Mouse (Mus musculus) monocyte, adult 5-6 weeks (primary cell): ENCODE data around the gene Pcsk1n. TPM values are rescaled to one million over a fixed set of nuclear protein-coding genes. Genes with fewer than 3 reads are reported as not detected.

Experiments used
- ATAC-seq: fragments of 153-309, 156-312 bp; replicated peaks from 2 replicates; pipeline ENCODE4 v1.8.0; 2017; ENCODE audit warnings: mild to moderate bottlenecking; ENCODE audit not compliant: low TSS enrichment, insufficient number of reproducible peaks, severe bottlenecking, poor library complexity, low FRiP score
- total RNA-seq: library from RNA; stranded (forward); fragments of 200-1000, 200-491, 200-594 nt; gene quantifications from 3 replicates; pipeline ENCODE4 v1.2.3, GENCODE M21; 2017

The Pcsk1n gene
- total RNA-seq, 1 experiment from 2014 or later: not detected

DNA sequence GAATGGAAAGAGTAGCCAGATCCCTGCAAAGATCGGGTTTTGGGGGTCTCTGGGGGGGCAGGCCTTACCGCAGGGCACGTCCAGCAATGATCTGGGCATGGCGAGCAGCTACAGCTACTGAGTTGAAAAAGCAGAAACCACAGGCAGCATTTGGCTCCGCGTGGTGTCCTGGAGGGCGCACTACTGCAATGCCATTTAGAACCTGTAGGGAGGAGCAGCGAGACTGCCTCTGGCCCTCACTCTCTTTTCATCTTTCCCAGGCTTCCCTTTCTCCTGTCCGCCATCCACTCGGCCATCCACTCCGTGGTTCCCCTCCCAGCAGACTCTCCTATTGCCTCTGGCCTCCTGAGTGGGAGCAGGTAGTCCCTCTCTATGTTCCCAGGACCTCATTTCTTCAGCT is 17.3 kb downstream of the Pcsk1n start:
- ATAC-seq: no peak

DNA sequence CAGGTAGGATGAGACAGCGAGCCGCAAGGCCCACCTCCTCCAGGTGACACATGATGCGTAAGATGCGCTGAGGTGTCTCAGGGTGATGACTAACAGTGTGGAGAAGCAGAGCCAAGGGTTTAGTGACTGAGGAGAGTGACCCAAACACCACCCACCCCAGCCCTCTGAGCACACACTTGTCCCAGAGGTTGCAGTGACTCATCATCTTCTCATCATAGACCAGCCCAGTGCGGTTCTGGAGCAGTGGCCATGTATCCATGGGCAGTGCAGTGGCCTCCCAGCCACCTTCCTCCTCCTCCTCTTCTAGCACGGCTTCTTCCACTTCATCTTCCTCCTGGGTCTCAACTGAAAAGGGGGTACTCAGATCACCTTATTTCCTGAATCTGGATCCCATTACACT is 18.0 kb downstream of the Pcsk1n start:
- ATAC-seq: no peak

DNA sequence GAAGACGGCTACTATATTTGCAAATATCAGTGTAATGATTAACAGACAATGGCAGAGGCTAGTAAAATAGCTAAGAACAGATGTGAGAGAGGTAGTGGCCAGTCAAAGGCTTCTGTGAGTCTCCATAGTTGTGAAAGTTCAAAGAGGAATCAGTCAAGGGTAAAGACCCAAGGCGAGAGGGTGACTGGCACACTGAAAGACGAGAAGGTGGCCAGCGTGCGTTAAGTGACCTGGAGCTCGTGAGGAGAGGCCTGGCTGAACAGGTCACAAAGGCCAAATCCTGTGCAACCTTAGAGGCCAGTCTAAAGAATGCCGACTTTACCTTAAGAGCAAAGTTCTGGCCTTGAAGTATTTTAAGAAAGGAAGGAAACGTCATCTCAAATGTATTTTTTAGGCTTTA is 26.0 kb downstream of the Pcsk1n start:
- ATAC-seq: no peak

DNA sequence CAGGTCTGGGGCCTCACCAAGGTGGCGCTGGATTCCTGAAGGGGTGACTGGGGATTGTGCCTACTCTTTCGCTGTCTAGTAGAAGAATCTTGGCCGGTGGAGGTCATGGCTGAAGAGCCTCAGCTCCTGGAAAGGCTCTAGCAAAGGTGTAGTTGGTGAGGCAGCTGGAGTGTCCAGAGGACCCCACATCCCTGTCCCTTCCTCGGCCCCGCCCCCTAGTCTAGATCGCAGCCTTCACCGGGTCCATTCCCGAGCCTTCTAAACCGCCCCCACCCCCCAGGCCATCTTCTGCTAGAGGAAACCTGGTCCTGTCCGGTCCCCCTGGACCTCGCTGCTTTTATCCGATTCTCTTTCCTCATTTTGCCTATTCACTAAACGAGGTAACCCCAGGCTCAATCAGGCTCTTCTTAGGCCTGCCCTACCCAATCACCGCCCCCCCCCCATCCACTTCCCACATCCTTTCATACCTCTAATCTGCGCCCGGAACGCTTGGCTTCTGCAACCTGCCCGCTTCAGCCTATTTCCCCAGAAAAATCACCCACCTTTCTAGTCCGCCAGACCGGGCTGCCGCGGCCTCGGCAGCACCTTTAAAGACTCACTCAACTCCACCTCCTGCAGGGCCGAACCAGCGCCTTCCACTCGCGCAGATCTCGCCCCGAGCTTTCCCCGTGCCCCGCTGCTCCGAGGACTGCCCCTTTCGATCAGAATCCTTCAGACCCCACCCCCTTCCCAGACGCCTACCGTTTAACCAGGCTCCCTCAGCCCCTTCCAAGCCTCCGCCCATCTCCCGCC is 27.7 kb downstream of the Pcsk1n start, which contains the start of gene Hdac6:
Gene Hdac6 (minus strand): TSS at position 782 of the 792 bp plus-strand sequence.
- no peak for ATAC-seq

DNA sequence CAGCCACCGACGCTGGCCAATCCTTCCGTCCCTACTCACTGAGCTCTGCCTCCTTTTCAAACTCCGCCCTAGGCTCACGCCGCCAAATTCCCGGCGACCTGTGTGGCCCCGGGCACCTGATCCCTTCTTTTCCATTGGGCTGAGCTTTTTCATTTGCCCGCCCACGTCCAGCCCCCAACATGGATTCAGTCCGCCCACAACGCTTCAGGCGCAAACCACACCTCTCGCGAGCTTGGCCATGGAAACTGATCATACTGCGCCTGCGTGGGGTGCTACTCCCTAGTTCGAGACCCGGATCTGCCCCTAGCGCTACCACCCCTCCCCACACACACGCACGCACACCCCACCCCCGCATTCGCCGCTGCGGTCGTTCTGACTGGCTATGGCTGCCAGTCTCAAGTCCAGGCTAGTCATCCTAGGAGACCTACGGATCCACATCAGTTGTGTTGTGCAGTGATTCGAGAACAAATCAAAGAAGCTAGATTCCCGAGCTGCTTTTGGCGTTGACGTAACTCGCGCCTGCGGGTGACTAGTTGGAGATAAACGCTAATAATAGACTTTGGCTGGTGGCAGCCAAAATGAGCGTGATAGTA is 28.4 kb downstream of the Pcsk1n start:
- peak; percentile 97 for ATAC-seq

DNA sequence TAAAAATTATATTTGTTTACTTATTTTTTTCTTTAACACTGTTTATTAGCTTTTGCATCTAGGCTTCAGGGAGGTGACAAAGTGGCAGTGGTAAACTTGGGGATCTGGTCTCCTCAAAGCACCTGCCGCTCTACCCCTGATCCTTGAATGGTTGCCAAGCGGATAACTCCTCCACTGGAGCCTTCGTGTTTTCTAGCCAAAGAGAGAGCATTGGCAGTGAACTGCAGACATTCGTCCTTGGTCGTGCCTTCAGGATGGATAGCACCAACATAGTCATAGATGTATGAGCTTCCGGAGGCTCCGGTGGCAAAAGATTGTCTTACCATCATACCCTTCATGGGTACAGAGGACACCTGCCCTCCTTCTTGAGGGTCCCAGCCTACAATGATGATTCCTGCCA is 30.5 kb downstream of the Pcsk1n start:
- no peak for ATAC-seq

DNA sequence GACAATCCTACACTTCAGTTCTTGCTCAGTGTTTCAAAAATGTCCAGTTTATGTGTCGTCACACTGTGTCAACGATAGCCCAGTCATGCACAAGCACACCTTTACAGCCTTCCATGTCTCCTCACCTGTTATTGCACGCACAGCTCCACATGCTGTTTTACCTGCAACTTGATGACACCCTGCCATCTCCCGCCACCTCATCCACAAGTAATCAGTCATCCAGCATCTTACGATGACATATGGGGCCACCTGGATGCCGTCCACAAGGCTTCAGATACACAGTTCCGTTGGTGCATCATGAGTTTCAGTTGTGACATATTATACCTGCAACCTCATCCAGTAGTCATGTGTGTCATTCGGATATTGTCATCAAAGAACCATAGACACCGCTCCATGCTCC is 39.2 kb downstream of the Pcsk1n start:
- ATAC-seq: no peak

DNA sequence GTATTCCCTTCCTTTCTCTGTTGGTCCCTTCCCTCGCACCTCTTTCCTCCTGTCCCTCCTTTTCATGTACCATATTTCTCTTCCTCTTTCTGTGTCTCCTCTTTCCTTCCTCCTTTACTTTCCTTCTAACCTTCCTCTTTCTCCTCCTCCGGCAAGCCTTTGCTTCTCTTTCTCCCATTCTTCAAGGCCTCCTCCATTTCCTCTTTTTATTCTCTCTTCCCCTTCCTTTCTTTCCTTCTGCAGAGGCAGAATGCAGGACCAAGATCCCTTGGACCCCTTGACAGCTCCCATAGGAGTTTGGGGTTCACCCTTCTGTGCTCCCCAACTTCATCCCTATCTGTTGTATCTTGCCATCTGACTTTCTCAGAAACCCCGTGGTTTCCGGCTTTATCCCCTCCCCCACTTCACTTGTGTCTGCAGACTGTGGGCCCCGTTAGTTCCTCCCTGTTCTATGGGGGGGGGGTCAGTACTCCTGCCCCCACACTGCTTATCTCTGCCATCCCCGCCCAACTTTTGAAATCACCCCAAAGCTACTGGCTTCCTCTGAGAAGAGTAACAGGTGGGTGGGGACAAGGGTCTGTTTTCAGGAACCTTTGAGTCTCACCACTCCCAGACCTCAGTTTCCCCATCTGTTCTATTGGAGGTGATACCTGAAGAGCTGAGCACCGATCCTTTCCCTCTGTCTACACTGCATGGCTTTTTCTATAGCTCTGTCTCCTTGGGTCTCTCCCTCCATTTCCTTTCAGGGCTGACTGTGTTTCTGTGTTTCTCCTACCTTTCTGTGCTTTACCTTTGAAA is 44.4 kb downstream of the Pcsk1n start:
- ATAC-seq: no peak

DNA sequence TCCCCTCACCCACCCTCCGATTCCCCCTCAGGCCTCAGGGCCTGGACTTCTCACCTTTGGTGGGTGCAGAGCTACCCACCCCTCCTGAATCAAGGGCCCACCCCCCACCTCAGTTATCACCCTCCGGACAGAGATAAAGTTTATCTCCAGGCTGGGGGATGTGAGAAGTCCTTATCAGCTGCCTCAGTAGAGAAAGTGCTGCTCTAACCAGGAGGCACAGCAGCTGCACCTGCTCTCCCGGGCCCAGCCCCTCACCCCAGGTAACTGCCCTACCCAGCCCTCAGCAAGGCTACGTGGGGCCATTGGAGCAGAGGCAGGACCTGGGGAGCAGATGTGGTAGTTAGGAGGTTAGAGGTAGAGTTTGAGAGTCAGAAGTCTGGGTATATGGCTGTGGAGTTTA is 46.5 kb downstream of the Pcsk1n start:
- ATAC-seq: no peak

DNA sequence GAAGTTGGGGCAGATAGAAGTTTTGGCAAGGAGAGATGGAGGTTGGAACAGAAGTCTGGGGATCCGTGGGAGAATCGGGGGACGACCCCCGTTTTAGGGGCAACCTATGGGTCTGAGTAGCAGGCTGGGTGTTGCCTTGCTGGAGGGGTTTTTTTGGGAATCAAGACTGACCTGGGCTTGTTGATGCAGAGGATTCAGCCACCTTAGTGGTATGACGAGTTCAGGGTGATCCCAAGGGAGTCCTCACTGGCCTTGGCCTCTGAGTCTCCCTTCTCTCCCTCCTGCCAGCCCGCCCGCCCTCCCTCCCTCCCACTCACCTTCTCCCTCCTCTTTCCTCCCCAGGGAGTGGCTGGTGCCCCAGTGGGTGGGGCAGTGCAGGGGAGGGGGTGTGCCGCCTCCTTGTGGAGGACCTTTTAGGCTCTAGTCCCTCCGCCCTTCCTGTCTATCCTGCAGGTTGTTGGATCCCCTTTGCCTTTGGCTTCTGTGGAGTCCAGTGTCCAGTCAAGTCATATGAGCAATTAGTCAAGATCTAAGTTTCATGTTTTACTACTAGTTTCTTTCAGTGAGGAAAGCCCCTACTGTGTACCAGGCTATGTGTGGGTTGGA is 48.1 kb downstream of the Pcsk1n start:
- ATAC-seq: no peak

DNA sequence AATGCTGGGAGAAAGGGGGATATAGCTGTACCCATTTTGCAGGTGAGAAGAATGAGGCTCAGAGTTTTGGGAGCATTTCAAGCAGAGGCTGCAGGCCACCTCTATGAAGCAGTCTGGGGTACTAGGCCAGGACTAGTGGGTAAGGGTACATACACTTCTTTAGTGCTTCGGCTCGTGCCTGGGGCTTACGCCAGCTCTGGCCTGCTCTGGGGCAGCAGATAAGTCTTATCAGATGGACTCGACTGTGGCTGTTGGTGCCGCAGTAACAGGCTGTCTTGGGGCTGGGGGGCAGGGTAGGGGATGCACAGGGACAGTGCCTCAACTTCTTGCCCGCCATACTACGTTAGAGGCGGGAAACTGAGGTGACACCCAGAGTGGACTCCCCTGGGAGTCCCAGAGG is 48.6 kb downstream of the Pcsk1n start:
- ATAC-seq: no peak

DNA sequence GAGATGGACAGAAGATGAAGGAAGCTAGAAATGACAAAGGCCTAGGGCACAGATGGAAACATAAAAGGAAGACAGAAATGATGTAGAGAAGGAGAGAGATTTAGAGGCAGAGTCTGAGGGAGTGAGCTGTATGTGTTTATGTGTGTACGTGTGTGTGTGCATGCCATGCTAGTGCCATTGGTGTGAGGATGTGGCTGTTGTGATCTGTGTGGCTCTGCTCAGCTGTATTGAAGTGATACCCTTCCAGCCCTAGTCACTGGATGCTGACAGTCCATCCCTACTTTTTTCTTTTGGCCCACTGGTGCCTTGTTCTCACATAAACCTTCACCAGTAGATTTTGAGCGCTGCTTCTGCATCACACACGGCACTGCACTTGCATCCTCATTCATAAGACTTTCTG is 49.3 kb downstream of the Pcsk1n start:
- no peak for ATAC-seq

DNA sequence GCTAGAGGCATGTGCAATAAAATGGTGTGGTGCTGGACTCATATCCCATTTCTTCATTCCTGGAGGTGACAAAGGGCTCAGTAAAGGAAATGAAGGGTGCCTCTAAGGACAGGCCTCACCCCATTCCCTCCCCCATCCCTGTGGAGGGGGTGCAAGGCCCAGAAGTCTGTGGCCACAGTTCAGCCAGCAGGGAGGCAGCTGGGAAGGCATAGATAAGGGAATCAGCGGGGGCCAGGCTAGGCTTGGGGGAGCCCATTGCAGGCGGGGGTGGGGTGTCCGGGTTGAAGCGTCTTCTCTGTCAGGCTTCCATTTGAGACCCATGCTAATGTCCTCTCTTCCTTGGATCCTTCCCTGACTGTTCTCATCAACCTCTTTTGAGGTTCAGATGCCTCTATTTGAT is 51.7 kb downstream of the Pcsk1n start:
- no peak for ATAC-seq

Other genes with a start within 250 kb of the Pcsk1n start
- gene Plp2, start 248.4 kb upstream of the Pcsk1n start, total RNA-seq: 38.4 to 68.2 TPM (median 39.7 TPM) in 3 replicates
- not detected in 3 replicates for gene Magix, start 238.6 kb upstream of the Pcsk1n start, total RNA-seq
- 46.2 to 57.8 TPM (median 57.1 TPM) in 3 replicates for gene Gpkow, start 222.7 kb upstream of the Pcsk1n start, total RNA-seq
- 27.2 to 41.6 TPM (median 36.4 TPM) in 3 replicates for gene Wdr45, start 205.5 kb upstream of the Pcsk1n start, total RNA-seq
- gene Gm45208, start 197.6 kb upstream of the Pcsk1n start, total RNA-seq: 0.75 TPM in 1 of 3 replicates, not detected in the others
- 6.3 to 9.0 TPM (median 6.8 TPM) in 3 replicates for gene Praf2, start 191.4 kb upstream of the Pcsk1n start, total RNA-seq
- not detected in 3 replicates for gene Ccdc120, start 168.9 kb upstream of the Pcsk1n start, total RNA-seq
- gene Tfe3, start 157.3 kb upstream of the Pcsk1n start, total RNA-seq: 14.5 to 27.8 TPM (median 20.8 TPM) in 3 replicates
- gene Gripap1, start 130.1 kb upstream of the Pcsk1n start, total RNA-seq: 67.2 to 156 TPM (median 123 TPM) in 3 replicates
- gene Kcnd1, start 97.5 kb upstream of the Pcsk1n start, total RNA-seq: 1.3 TPM in 1 of 3 replicates, not detected in the others
- 79.5 to 120 TPM (median 107 TPM) in 3 replicates for gene Otud5, start 78.5 kb upstream of the Pcsk1n start, total RNA-seq
- gene Pim2, start 41.6 kb upstream of the Pcsk1n start, total RNA-seq: 3.0 to 9.9 TPM (median 3.6 TPM) in 3 replicates
- gene Slc35a2, start 35.8 kb upstream of the Pcsk1n start, total RNA-seq: 7.9 to 18.1 TPM (median 15.9 TPM) in 3 replicates
- gene Pqbp1, start 20.6 kb upstream of the Pcsk1n start, total RNA-seq: 119 to 165 TPM (median 164 TPM) in 3 replicates
- gene Timm17b, start 20.5 kb upstream of the Pcsk1n start, total RNA-seq: 12.0 to 33.0 TPM (median 21.2 TPM) in 3 replicates
- not detected in 3 replicates for gene Gm10491, start 12.0 kb upstream of the Pcsk1n start, total RNA-seq
- gene Gm10490, start 10.3 kb upstream of the Pcsk1n start, total RNA-seq: not detected in 3 replicates
- gene Eras, start 8.8 kb downstream of the Pcsk1n start, total RNA-seq: not detected in 3 replicates
- 3.3 to 4.6 TPM (median 4.1 TPM) in 3 replicates for gene Hdac6, start 28.1 kb downstream of the Pcsk1n start, total RNA-seq
- 1.4 to 17.9 TPM (median 3.3 TPM) in 3 replicates for gene Gata1, start 58.2 kb downstream of the Pcsk1n start, total RNA-seq
- not detected in 3 replicates for gene Glod5, start 98.7 kb downstream of the Pcsk1n start, total RNA-seq
- 19.0 to 19.7 TPM (median 19.1 TPM) in 3 replicates for gene Suv39h1, start 154.9 kb downstream of the Pcsk1n start, total RNA-seq
- 129 to 156 TPM (median 134 TPM) in 3 replicates for gene Was, start 170.7 kb downstream of the Pcsk1n start, total RNA-seq
- gene Wdr13, start 213.1 kb downstream of the Pcsk1n start, total RNA-seq: 22.2 to 44.8 TPM (median 28.6 TPM) in 3 replicates
- 767 to 1,158 TPM (median 1,044 TPM) in 3 replicates for gene Rbm3, start 226.1 kb downstream of the Pcsk1n start, total RNA-seq